Mouse (Mus musculus): ENCODE measurements around the gene Agpat3. TPM values are rescaled to one million over a fixed set of nuclear protein-coding genes. Genes with fewer than 3 reads are reported as not detected.

The Agpat3 gene
- polyA plus RNA-seq, 2 experiments, result 83.0 to 111 TPM

- Histone ChIP-seq H3K9ac (ENCODE audit: low read depth, low read length, severe bottlenecking) (no peak overlapping the region), H3K4me3 (replicated peaks; ENCODE audit: low read length) (no peak overlapping the region), H3K27me3 (ENCODE audit: control insufficient read depth, insufficient read depth, low read length) (no peaks in the 10 kb centered on the region), H3K36me3 (ENCODE audit: control insufficient read depth, insufficient read depth, low read length) (no peaks in the 10 kb centered on the region), H3K4me1 (ENCODE audit: control insufficient read depth, insufficient read depth, low read length) (no peaks in the 10 kb centered on the region), H3K4me2 (replicated peaks; ENCODE audit: low read depth, low read length, severe bottlenecking) (no peak overlapping the region), H3K27ac (replicated peaks; ENCODE audit: low read depth, low read length) (no peak overlapping the region), H3K9me3 (ENCODE audit: control insufficient read depth, low read length) (no peaks in the 10 kb centered on the region)
- DNase-seq (ENCODE audit: low spot score), result no peak
- TF ChIP-seq POLR2A (IDR thresholded peaks at IDR 0.05; ENCODE audit: borderline replicate concordance, extremely low read depth, insufficient read depth, insufficient read length), result no peak
- ATAC-seq (ENCODE audit: low FRiP score, low read depth), result no peak
- 46% methylated on average over 6 of the region's 6 CpGs for WGBS
These were observed 92.6 kb downstream of the Agpat3 start for GRCm38 (mm10) chr10:78259702-78260101.

GRCm38 (mm10) chr10:78259230-78259629 is 93.1 kb downstream of the Agpat3 start:
- H3K9ac ChIP-seq (ENCODE audit: low read depth, low read length, severe bottlenecking), result no peak overlapping the region
- no peak for TF ChIP-seq POLR2A (IDR thresholded peaks at IDR 0.05; ENCODE audit: borderline replicate concordance, extremely low read depth, insufficient read depth, insufficient read length)
- WGBS, result 70% methylated on average over 5 of the region's 5 CpGs
- no peaks in the 10 kb centered on the region for H3K9me3 ChIP-seq (ENCODE audit: control insufficient read depth, low read length)
- no peaks in the 10 kb centered on the region for H3K27me3 ChIP-seq (ENCODE audit: control insufficient read depth, insufficient read depth, low read length)
- DNase-seq (ENCODE audit: low spot score), result no peak
- ATAC-seq (ENCODE audit: low FRiP score, low read depth), result no peak
- no peaks in the 10 kb centered on the region for H3K36me3 ChIP-seq (ENCODE audit: control insufficient read depth, insufficient read depth, low read length)
- no peak overlapping the region for H3K27ac ChIP-seq (replicated peaks; ENCODE audit: low read depth, low read length)
- no peaks in the 10 kb centered on the region for H3K4me1 ChIP-seq (ENCODE audit: control insufficient read depth, insufficient read depth, low read length)
- H3K4me3 ChIP-seq (replicated peaks; ENCODE audit: low read length), result no peak overlapping the region
- no peak overlapping the region for H3K4me2 ChIP-seq (replicated peaks; ENCODE audit: low read depth, low read length, severe bottlenecking)

GRCm38 (mm10) chr10:78258142-78258675 is 94.1 kb downstream of the Agpat3 start:
- no peak overlapping the region for H3K9ac ChIP-seq (ENCODE audit: low read depth, low read length, severe bottlenecking)
- 73% methylated on average over 6 of the region's 6 CpGs for WGBS

GRCm38 (mm10) chr10:78255646-78256059 is 96.6 kb downstream of the Agpat3 start:
- no peak overlapping the region for H3K4me3 ChIP-seq (replicated peaks; ENCODE audit: low read length)
- no peaks in the 10 kb centered on the region for H3K27me3 ChIP-seq (ENCODE audit: control insufficient read depth, insufficient read depth, low read length)
- no peak for DNase-seq (ENCODE audit: low spot score)
- ATAC-seq (ENCODE audit: low FRiP score, low read depth), result no peak
- no peaks in the 10 kb centered on the region for H3K4me1 ChIP-seq (ENCODE audit: control insufficient read depth, insufficient read depth, low read length)
- no peak overlapping the region for H3K9ac ChIP-seq (ENCODE audit: low read depth, low read length, severe bottlenecking)
- no peak for TF ChIP-seq POLR2A (IDR thresholded peaks at IDR 0.05; ENCODE audit: borderline replicate concordance, extremely low read depth, insufficient read depth, insufficient read length)
- no peak overlapping the region for H3K27ac ChIP-seq (replicated peaks; ENCODE audit: low read depth, low read length)
- WGBS, result 80% methylated on average over 4 of the region's 4 CpGs
- no peak overlapping the region for H3K4me2 ChIP-seq (replicated peaks; ENCODE audit: low read depth, low read length, severe bottlenecking)
- no peaks in the 10 kb centered on the region for H3K9me3 ChIP-seq (ENCODE audit: control insufficient read depth, low read length)
- no peaks in the 10 kb centered on the region for H3K36me3 ChIP-seq (ENCODE audit: control insufficient read depth, insufficient read depth, low read length)

More at GRCm38 (mm10) chr10:78258142-78258675, 94.1 kb downstream of the Agpat3 start:
- no peaks in the 10 kb centered on the region for H3K4me1 ChIP-seq (ENCODE audit: control insufficient read depth, insufficient read depth, low read length)
- H3K36me3 ChIP-seq (ENCODE audit: control insufficient read depth, insufficient read depth, low read length), result no peaks in the 10 kb centered on the region
- ATAC-seq (ENCODE audit: low FRiP score, low read depth) (no peak), DNase-seq (ENCODE audit: low spot score) (no peak)
- no peak overlapping the region for H3K4me3 ChIP-seq (replicated peaks; ENCODE audit: low read length)
- TF ChIP-seq POLR2A (IDR thresholded peaks at IDR 0.05; ENCODE audit: borderline replicate concordance, extremely low read depth, insufficient read depth, insufficient read length), result no peak
- H3K9me3 ChIP-seq (ENCODE audit: control insufficient read depth, low read length), result no peaks in the 10 kb centered on the region
- no peak overlapping the region for H3K27ac ChIP-seq (replicated peaks; ENCODE audit: low read depth, low read length)
- no peaks in the 10 kb centered on the region for H3K27me3 ChIP-seq (ENCODE audit: control insufficient read depth, insufficient read depth, low read length)
- H3K4me2 ChIP-seq (replicated peaks; ENCODE audit: low read depth, low read length, severe bottlenecking), result no peak overlapping the region

GRCm38 (mm10) chr10:78247206-78247605 is 105.1 kb downstream of the Agpat3 start:
- H3K4me3 ChIP-seq (replicated peaks; ENCODE audit: low read length), result no peak overlapping the region
- DNase-seq (ENCODE audit: low spot score), result no peak
- WGBS, result 86% methylated on average over 3 of the region's 3 CpGs
- no peaks in the 10 kb centered on the region for H3K27me3 ChIP-seq (ENCODE audit: control insufficient read depth, insufficient read depth, low read length)
- no peak overlapping the region for H3K27ac ChIP-seq (replicated peaks; ENCODE audit: low read depth, low read length)
- H3K36me3 ChIP-seq (ENCODE audit: control insufficient read depth, insufficient read depth, low read length), result no peaks in the 10 kb centered on the region
- H3K4me1 ChIP-seq (ENCODE audit: control insufficient read depth, insufficient read depth, low read length), result peaks cover 14% of the 10 kb centered on the region; the same call in 1 of the 2 replicates
- no peak for TF ChIP-seq POLR2A (IDR thresholded peaks at IDR 0.05; ENCODE audit: borderline replicate concordance, extremely low read depth, insufficient read depth, insufficient read length)
- no peak for ATAC-seq (ENCODE audit: low FRiP score, low read depth)
- H3K9me3 ChIP-seq (ENCODE audit: control insufficient read depth, low read length), result no peaks in the 10 kb centered on the region
- no peak overlapping the region for H3K9ac ChIP-seq (ENCODE audit: low read depth, low read length, severe bottlenecking)
- no peak overlapping the region for H3K4me2 ChIP-seq (replicated peaks; ENCODE audit: low read depth, low read length, severe bottlenecking)

All from limb, embryonic 14.5 days (tissue).